Mouse (Mus musculus) retina, postnatal 7 days (tissue): ENCODE results near the gene Ros1.

Source experiments
- DNase-seq: peaks from one replicate; pipeline ENCODE4 v3.0.0-alpha.2; 2012; ENCODE audit warnings: low read depth, low spot score

Gene Ros1

DNA sequence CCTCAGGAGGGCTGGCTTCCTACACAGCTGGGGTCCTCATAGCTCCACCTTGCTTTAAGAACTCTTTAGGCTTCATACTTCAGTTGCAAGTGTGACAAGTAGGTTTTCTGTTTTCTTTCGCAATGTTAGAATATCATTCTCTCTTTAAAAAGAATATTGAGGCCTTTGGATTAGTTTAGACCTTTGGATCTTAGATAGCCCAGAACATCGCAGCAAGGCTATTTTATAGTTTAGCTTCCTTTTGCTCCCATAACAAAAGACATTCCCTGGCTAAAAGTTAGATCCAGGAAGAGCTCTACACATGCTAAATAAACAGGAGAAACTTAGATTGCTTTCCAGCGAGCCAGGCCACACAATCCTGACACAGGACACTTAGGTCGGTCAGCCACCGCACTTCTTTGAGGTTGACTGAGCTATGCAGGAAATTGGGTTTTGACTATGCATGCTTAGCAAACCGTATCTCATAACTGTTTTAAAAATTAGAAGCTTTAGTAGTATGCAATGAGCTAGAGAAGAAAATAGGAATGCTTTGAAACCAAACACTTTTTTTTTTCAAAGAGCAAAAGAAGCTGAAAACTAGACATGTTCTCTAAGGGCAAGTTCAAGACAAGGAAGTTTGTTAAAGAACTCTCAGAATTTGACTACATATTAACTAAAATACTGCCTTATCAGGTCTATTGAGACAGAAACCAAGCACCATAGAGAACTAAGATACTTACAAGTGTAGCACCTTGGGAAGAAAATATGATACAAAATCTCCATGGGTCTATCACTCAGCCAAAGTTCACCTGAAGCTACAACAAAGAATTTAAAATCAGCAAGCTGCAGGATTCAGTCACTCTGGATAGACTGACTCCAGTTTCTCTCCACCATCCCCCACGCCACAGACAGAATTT is at the start of gene Ros1:
Ros1 (minus strand) TSS at position 288 of the 896 bp plus-strand sequence.
- no peak for DNase-seq

DNA sequence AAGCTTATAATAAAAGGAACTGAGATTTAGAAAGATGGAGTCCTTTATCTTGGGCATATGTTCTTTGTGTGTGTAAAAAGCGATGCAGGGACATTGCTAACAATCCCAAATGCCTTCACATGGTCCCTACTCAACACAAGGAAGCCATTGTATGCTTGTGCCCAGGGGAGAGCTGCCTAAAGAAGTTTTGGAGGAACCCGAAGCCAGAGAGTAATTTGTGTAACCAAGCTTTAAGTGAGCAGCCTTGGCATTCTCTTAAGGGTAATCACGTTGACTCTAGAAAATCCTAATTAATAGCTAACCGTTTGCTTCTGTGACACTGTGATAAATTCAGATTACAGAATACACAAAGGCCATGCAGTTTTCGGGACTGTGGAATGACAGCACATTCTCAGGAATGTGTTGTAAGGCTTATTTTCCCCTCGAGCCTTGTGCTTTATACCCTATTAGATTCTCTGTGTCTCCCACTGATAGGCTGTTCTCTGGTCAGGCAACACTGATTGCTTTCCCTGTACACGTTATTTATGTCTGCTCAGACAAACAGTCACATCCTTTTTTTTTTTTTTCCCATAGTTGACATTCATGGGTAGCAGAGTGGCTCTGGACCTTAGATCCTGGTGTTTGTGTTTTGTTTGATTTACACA is 47.8 kb upstream of the Ros1 start:
- no peak for DNase-seq

DNA sequence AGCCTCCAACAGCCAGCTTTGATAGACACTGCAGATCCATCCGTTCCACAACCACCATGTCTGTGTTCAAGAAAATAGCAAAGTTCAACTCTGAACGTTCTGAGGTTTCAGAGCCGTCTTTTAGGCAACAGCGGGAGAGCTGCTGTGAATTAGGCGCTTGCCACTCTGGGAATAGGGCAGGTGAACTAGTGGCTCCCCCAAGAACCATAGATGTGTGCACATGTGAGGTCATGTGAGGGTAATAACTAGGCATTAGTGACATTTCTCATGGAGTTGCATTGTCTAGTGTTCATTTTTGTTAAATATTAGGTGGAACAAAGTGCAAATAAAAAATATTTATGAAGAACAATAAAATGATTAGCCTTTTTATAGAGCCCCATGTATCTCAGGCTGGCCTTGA is 47.0 kb upstream of the Ros1 start:
- no peak for DNase-seq

DNA sequence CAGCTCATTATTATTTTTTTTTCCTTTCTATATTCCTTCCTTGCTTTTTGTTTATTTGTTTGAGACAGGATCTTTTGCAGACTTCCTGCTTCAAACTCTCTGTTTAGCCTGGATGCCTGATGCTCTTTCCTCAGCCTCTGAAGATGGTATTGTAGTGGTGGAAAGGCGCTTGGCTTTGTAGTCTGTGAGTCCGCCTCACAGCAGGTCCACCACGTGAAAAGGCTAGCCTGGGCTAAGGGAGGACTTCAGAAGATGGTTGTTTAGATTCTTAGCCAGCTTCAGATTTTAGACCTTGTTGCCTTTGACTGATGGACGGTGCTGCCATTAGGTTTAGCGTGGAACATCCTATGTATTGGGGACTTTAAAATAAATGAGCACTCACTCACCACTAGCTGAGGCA is 40.4 kb upstream of the Ros1 start:
- no peak for DNase-seq

DNA sequence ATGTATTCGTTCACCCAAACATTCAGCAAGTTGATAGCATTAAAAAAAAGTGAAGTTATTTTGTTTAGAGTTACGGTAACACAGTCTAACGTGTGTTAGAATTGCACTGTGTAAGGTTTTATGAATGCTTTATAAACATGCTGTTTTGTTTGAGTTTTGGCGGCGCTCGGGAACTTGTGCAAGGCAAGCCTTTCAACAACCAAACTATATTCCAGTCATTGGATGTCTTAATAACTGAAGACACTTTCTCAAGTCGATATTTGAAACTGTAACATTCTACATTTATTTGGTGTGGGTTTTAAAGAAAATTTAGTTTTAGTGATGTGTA is 39.6 kb upstream of the Ros1 start:
- no peak for DNase-seq

DNA sequence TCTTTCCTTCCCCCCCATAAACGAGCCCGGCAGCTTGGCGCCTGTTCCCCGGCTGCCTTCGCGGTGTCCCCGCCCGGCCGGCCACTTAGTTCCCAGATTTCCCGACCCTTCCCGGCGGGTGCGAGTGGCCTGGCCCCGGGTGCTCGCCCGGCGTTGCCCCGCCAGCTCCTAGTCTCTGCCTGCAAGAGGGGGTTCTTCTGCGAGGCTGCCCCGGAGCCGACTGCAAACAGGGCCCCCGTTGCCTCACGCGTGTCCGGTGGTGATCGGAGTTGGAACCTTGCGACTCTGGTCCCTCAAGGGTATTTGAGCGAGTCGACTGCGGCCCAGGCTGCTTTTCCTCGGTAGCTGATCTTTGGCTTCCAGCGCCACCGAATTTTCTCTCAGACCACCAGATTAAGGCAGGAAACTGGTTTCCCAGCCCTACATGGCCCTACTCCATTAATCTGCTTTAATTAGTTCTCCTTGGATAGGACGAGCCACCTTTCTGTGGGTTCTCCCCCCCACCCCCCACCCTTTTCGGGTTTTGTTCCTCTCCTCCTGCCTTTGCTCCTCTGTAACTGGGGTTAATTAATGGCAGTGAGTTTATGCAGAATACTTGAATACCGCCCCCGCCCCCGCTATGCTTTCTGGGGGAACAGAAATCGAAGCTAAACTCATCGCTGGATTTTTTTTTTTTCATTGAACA is 39.1 kb upstream of the Ros1 start:
- DNase-seq: no peak

DNA sequence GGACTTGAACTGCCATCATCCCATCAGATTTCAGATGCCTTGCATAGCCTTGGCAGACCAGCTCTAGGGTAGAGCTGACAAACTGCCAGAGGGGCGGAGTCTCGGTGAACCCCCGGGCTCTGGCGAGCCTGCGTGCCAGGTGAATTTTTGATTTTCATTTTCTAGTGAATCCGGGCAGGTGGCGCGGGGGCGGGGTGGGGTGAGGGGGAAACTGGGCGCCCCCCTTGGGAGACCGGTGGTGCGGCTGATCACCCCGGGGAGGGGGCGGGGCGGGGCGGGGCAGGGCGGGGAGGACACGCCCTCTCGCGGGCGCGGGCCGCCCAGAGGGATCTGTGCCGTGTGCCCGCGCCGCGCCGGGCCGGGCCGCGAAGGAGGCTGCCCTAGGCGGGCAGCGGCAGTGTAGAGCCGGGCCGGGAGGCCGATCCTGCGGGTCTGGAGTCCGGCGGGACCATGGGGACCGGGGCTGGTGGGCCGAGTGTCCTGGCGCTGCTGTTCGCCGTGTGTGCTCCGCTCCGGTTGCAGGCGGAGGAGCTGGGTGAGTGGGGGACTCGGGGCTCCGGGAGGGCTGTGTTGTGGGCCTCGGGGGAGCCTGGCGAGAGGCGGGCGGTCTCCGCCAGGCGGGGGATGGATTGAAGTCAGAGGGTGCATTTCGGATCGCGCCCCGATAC is 38.4 kb upstream of the Ros1 start, which contains the start of gene Dcbld1:
Dcbld1 (plus strand) TSS at position 319 of the 668 bp plus-strand sequence.
- DNase-seq: peak; percentile 53

DNA sequence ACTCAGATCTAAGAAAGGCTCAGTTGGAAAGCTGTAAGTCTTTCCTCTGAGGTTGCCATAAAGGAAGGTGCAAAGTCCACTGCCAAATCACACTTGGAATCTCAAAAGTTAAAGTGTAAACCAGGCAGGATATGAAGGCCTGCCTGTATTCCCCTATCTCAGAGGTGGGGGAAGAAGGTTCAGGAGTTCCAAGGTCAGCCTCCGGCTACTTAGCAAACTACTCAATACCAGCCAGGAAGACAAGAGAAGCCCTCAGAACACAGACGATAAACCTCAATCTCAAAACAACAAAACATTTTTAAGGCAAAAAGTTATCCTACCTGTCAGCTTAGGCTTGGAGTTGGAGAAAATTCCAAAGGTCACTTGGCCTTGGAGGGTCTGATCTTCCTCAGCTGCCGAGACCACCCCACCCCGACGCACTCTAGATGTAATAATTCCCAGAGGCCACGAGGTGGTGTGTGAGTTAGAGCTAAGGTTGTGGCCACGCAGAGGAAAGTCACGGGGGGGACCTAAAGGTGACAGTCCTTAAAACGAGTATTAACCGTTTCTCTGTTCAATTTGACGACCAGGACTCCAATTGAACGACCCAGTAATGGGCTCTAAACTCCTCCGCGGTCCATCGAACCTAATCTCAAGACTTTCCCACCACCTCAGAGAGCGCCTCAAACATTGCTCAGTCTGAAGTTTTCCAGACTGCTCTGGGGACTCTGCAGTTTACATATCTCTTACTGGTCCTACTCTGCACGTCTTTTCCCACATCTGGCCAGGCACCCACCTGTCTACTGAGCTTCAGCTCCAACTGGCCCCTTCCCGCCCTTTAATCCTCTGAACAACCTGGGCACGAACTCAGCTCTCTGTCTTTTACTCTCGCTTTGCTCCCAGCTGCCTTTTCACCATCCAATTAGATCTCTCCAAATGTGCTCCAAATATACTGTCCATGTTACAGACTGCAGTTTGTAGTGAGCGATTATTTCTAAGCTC is 37.4 kb upstream of the Ros1 start:
- DNase-seq: no peak

DNA sequence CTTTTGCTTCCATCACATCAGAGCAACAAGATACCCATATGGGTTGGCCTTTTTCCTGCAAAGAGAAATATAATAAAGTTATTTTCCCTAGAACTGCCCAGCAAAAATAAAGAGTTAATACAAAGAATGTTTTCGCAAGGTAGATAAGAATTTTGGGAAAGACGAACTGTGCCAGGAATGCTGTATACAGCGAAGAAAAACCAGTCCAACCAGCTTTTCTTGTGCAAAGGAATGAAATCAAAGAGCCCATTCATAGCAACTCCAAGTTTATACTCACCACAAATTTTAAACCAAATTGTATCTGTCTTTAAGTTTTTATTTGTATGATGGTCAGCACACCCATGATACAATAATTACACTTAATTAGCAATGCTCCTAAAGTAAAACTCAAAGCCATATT is 24.6 kb upstream of the Ros1 start:
- no peak for DNase-seq

DNA sequence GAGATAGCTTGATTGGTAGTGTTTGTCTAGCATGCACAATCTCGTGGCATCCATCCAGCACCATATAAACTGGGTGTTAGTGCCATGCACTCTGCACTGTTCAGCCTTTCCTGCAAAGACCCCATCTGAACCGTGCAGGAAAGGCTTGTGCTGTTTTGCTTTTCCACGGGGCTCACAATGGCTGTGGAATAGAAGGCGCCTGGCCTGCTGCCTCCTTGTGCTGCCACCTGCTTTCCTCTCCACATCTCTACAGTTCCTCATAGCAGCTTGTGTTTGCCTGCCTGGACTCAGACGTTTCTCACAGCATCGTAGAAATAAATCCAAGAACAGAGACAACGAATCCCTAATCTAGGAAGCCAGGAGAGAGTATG is 22.5 kb upstream of the Ros1 start:
- no peak for DNase-seq

DNA sequence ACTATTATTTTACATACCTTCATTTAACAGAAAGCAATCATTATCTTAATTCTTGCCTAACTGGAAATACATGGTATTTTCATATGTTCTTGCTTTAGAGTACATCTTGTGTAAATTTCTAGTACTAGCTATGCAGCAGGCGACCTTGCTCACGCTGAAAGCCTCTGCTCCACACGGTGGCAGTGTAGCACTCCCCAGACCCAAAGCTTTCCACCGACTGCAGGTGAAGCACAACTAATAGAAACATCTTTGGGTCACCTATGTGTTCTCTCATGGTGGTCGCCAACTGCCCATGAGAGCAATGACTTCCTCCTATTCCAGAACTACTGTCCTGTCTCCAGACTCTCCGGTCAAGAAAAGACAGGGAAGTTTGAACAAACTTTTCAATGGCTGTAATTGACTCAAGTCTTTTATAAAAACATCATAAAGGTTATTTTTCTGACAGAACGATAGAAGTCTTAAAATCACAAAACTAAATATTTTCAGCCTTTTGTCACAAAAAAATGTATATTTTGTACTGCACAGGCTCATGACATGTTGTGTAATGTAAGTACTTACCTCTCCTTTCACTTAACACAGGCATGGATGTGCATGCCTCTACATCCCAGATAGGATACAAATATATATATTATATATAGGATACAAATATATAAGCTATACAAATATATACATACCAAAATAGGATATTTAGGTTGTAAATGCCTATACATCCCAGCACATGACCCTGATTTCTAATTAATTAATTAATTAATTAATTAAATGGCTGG is 21.9 kb upstream of the Ros1 start:
- peak; percentile 34 for DNase-seq

DNA sequence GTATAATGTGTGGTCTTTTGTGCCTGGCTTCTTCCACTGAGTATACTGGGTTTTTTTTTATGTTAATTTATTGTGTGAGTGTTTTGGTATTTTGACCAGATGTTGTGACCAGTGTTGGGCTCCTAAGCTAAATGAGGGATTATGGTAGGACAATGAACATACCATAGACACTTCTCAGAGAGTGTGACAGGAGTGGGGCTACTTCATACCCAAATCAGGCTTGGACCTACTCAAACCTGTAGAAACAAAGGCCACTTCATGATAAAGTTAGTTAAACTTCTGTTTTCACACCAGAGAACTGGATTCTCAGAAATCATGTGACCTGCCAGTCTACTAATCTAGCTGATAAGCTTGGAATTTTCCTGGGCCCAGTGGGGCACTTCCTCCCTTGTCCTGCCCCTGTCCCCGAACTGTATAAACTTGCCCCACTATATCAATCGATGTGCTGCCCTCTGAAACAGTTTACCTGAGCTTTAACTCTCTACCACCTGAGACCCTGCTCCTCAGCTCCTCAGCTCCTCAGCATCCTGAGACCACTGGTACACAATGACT is 20.3 kb upstream of the Ros1 start:
- DNase-seq: no peak

DNA sequence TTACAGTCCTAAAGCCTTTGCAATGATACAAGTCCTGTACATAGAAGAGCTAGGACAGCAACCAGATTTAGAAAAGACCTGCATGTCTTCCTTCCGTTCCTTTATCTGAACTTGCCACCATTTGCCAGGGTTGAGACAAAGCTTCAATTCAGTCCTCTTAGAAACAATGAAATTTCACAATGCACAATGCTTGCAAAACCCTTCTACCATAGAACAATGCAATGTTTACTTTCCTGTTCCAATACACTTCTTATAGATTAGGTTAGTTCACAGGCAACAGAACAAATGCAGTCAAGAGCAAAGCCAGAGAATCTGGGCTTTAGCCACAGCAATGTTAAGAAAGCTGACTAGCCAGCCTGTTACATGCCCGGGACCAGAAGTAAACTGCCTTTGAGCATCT is 9.0 kb upstream of the Ros1 start:
- DNase-seq: no peak

DNA sequence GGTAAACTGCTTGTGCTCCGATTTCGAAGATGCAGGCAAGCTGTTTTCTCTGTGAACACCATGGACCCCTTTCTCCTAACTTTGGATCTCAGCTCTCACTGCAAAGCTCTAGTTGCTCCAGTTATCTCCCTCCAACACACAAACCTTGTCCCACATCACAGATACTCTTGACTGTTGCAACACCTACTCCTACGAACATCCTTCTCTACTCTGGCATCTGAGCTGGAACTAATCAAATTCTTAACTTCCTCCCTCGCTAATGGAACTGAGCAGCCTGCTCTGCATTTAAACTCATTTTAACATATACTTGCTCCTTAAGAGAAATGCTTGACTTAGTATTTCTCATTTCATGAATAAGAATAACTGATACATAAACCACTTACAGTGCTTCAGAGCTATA is 9.1 kb downstream of the Ros1 start:
- no peak for DNase-seq

DNA sequence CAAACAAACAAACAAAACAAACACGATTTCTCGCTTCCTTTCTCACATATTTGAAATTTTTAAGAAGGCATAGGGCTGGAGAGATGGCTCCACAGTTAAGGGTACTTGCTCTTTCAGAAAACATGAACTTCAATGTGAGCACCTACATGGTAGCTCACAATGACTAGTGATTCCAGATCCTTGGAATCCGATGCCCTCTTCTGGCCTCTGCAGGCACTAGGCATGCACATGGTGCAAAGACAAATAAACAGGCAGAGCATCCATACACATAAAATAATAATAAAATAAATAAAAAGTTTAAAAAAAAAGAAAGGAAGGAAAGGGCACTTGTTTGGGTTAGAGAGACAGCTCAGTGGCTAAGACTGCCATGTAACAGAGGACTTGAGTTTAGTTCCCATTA is 12.2 kb downstream of the Ros1 start:
- DNase-seq: no peak

DNA sequence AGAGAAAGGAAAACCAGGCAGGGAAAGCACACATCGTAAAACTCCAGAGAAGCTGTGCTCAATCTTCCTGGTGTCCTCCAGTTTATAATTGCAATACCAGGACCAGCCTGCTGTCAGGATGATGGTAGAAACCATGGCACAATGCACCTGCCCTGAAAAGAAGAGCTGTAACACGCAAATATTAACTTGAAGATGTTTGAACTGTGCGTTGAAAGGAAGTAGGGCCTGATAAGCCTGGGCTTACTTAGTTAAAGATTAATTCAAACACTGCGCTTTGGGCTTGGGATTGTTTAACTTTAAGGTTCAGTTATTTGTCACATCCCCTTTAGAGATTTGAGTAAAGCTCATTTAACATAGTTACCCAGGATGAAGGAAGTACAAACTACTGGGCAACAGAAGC is 20.7 kb downstream of the Ros1 start:
- no peak for DNase-seq

DNA sequence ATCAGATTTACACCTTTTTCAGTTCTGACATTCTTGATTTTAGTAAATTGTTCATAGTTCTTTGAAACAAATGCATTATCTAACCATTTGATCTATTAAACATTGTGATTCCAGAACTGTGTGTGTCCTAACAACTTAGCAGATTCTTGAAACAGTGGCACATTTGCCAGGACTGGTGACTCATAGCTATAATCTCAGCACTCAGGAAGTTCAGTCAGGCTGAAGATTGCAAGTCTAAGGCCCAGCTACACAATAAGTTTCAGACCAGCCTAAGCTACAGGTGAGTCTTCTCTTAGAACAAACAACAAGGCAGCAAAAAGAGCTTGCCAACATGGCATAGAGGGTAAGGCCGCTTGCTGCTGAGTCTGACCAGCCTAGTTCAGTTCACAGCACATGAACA is 24.6 kb downstream of the Ros1 start:
- no peak for DNase-seq

DNA sequence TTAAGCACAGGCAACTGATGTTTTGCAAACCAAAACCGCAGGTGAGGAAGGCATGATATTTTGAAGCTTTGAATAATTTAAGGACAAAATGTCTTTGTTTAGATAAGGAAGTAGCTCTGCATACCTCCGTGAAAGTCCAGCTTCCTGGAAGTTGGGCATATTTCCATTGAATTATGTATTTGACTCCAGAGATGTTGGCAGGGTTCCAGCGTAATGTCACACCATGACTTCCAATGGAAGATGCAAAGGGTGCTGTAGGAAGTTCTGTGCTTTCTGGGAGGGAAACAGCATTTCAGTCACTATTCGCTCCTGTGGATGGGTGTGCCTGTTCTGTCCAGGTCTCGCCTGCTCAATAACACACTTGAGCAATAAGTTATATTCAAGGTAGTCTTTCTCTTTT is 25.2 kb downstream of the Ros1 start:
- DNase-seq: no peak

DNA sequence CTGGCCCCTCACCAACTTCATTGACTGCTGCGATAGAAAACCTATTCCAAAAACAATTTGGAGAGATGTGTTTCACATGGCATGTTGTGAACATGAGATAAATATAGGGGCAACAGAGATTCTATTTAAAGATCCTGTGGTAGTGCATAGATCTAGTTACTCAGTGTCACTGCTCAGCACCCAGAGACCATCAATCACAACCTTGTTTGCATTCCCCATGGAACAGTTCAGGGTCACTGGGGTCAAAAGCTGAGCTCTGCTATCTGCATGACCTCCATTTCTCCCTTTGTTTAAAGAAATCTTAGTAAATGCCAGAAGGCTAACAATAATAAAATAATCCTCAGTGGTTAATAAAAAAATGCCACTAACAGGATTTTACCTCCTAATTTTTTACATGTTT is 29.7 kb downstream of the Ros1 start:
- DNase-seq: no peak

DNA sequence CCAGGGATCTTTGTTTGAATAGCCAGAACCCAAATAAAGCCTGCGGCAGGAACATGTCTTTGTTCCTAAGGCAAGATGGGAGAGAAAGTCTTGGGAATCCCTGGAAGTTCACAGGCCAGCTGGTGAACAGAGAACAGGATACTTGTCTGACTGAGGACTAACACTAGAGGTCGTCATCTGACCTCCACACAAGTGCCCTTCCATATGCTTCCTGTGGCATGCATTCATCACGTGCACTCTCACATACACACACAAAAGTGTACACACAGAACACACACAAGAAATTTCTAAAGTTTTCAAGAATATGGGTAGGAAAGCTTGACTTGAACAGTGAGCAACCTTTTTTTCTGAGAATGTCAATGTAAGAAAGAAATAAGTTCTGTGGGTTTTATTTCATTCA is 34.4 kb downstream of the Ros1 start:
- DNase-seq: no peak
